Mouse (Mus musculus) bone marrow macrophage, adult 2 months (primary cell): ENCODE results near the gene Ano5.

Experiments
- CTCF ChIP-seq: IDR thresholded peaks from 2 replicates; pipeline ENCODE4 v1.5.1; 2012; ENCODE audit warnings: low read depth, mild to moderate bottlenecking, low read length, moderate library complexity
- POLR2A ChIP-seq: IDR thresholded peaks from 2 replicates; pipeline ENCODE4 v1.6.1; 2012; ENCODE audit warnings: mild to moderate bottlenecking, low read depth, low read length, borderline replicate concordance

DNA sequence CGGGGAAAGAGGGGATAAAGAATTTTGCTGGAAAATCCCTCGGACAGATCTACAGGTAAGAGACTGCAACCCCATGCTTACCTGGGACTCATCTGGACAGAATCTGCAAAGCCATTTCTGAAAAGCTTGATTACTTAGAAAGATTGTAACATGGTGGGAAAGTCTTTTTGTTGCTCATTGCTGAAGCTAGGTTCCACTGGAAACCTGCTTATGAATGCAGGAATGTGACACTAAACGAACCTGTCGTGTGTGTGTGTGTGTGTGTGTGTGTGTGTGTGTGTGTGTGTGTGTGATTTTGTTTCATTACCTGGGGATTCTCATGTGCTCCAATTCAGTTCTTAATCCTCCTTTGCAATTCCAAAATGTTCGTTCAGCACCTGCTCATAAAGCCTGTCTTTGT, 111.8 kb downstream of the Ano5 start:
- TF ChIP-seq CTCF (no peak), POLR2A (no peak)
